Mouse (Mus musculus) myocyte (in vitro differentiated cells): Measurements from ENCODE around the gene 1700006A11Rik. TPM values are rescaled to one million over a fixed set of nuclear protein-coding genes. Genes with fewer than 3 reads are reported as not detected.
"Not testable (repeated sequence)": the region's sequence is repeated elsewhere in the genome, so short reads cannot be mapped to it uniquely, and the experiment has no call there.

Experiments used
- H3K27me3 ChIP-seq: one replicate; pipeline ENCODE4 v1.6.1; 2011; ENCODE audit not compliant: control insufficient read depth, insufficient read depth, insufficient read length
- H3K36me3 ChIP-seq: one replicate; pipeline ENCODE4 v1.6.1; 2011; ENCODE audit not compliant: control insufficient read depth, insufficient read depth
- H3K4me2 ChIP-seq: one replicate; pipeline ENCODE4 v1.6.1; 2011; ENCODE audit warnings: low read depth, control low read depth
- H3K4me3 ChIP-seq: one replicate; pipeline ENCODE4 v1.5.1; 2011; ENCODE audit warnings: mild to moderate bottlenecking, control low read depth, moderate library complexity
- H3K79me2 ChIP-seq: one replicate; pipeline ENCODE4 v1.6.1; 2011; ENCODE audit not compliant: control insufficient read depth, insufficient read depth
- H3ac ChIP-seq: one replicate; pipeline ENCODE4 v1.6.1; 2011; ENCODE audit not compliant: control insufficient read depth, insufficient read length
- CEBPB ChIP-seq: IDR thresholded peaks from 2 replicates; pipeline ENCODE4 v1.6.1; 2011; ENCODE audit warnings: mild to moderate bottlenecking, moderate library complexity; ENCODE audit not compliant: poor library complexity, insufficient read depth, severe bottlenecking
- E2F4 ChIP-seq: IDR thresholded peaks from one replicate; pipeline ENCODE4 v1.6.1; 2011; ENCODE audit warnings: mild to moderate bottlenecking, control low read depth, moderate library complexity; ENCODE audit not compliant: insufficient read depth
- MAX ChIP-seq: IDR thresholded peaks from one replicate; pipeline ENCODE4 v1.6.1; 2011; ENCODE audit warnings: low read depth, mild to moderate bottlenecking, control low read depth
- MYOD1 ChIP-seq, 3 experiments: IDR thresholded peaks; one replicate each; pipeline ENCODE4 v1.6.1; 2011; ENCODE audit warnings: control low read depth in 2 of 3, low read depth in 2 of 3, mild to moderate bottlenecking in 2 of 3, moderate library complexity in 1 of 3; ENCODE audit not compliant: insufficient read length in 2 of 3, control insufficient read depth in 1 of 3
- MYOG ChIP-seq, 3 experiments: IDR thresholded peaks; one replicate each; pipeline ENCODE4 v1.6.1; 2011; ENCODE audit warnings: control low read depth in 2 of 3, low read depth in 2 of 3, mild to moderate bottlenecking in 2 of 3; ENCODE audit not compliant: insufficient read length in 2 of 3, control insufficient read depth in 1 of 3, insufficient read depth in 1 of 3
- POLR2A ChIP-seq: IDR thresholded peaks from one replicate; pipeline ENCODE4 v1.6.1; 2011; ENCODE audit warnings: low read depth, mild to moderate bottlenecking, control low read depth, moderate library complexity; ENCODE audit not compliant: insufficient read length
- POLR2AphosphoS2 ChIP-seq: IDR thresholded peaks from one replicate; pipeline ENCODE4 v1.6.1; 2011; ENCODE audit warnings: low read depth, control low read depth; ENCODE audit not compliant: insufficient read length
- REST ChIP-seq: IDR thresholded peaks from one replicate; pipeline ENCODE4 v1.6.1; 2011; ENCODE audit warnings: mild to moderate bottlenecking, control low read depth, moderate library complexity; ENCODE audit not compliant: insufficient read depth, insufficient read length
- SRF ChIP-seq: IDR thresholded peaks from one replicate; pipeline ENCODE4 v1.6.1; 2011; ENCODE audit warnings: low read depth; ENCODE audit not compliant: control insufficient read depth, insufficient read length
- TCF12 ChIP-seq: IDR thresholded peaks from one replicate; pipeline ENCODE4 v1.6.1; 2011; ENCODE audit warnings: mild to moderate bottlenecking, control low read depth; ENCODE audit not compliant: poor library complexity, insufficient read depth, severe bottlenecking
- TCF3 ChIP-seq: IDR thresholded peaks from one replicate; pipeline ENCODE4 v1.6.1; 2011; ENCODE audit warnings: low read depth, control low read depth; ENCODE audit not compliant: insufficient read length
- USF1 ChIP-seq: IDR thresholded peaks from one replicate; pipeline ENCODE4 v1.6.1; 2011; ENCODE audit warnings: low read depth, mild to moderate bottlenecking, control low read depth, moderate library complexity
- polyA plus RNA-seq: library from polyadenylated mRNA; unstranded; fragments of >200 nt; fragmentation: generic; extraction: Trizol; gene quantifications from one replicate; pipeline ENCODE4 v1.2.1, GENCODE M21; 2012; ENCODE audit warnings: missing spikeins

1700006A11Rik gene
- not detected for polyA plus RNA-seq

DNA sequence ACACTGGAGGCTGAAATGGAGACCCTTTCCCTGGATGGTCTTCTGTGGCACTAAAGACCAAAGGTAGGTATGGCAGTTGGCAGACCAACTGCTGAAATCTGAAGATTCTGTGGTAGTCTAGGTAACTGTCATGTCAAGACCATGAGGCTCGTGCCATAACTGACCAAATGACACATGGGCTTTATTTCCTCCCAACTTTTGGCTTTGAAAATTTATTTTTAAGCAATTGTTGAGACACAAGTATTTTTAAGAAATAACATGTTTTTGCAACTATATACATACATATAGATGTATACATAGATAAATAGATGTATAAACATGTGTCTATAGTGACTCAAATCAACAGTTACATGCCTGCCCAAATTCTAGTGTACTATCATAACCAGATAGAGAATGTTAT, at the start of gene 1700006A11Rik:
1700006A11Rik (minus strand) TSS at position 101 of the 400 bp plus-strand sequence.
- Histone ChIP-seq H3K79me2 (no peaks in the 10 kb centered on the region), H3K4me2 (no peak within 1 kb of the TSS)

DNA sequence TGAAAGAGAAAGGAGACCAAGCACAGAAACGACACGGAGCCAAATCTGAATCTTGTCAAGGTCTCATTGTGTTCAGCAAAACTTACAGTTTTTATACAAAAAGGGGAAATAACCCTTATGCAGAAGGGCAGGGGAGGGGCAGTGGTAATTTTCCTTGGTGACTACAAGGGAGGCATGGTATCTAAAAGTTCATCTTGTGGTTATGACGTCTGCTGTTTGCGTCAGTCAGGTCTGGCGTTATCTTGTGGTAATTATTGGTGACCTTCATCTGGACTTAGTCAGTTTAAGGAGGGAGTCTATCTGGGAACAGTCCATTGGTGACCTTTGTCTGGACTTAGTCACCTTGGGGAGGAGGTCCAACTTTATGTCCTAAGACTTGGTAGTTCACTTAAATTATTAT, 48.5 kb upstream of the 1700006A11Rik start:
- H3ac ChIP-seq, H3K36me3 ChIP-seq, H3K79me2 ChIP-seq, H3K4me3 ChIP-seq, H3K4me2 ChIP-seq, H3K27me3 ChIP-seq: not testable (repeated sequence)

More for the DNA sequence above, at the start of gene 1700006A11Rik:
- no peaks in the 10 kb centered on the region for H3K36me3 ChIP-seq
- H3ac ChIP-seq = no peak within 1 kb of the TSS
- no peak for TF ChIP-seq POLR2AphosphoS2
- no peak within 1 kb of the TSS for H3K4me3 ChIP-seq
- no peaks in the 10 kb centered on the region for H3K27me3 ChIP-seq

GRCm38 (mm10) chr3:124466102-124466730, 40.4 kb upstream of the 1700006A11Rik start:
- Histone ChIP-seq H3K36me3 (no peaks in the 10 kb centered on the region), H3K4me3 (no peak overlapping the region), H3K27me3 (no peaks in the 10 kb centered on the region), H3ac (no peak overlapping the region), H3K4me2 (no peak overlapping the region), H3K79me2 (no peaks in the 10 kb centered on the region)
- TF ChIP-seq MYOG (IDR thresholded peaks at IDR 0.05; ENCODE audit: control insufficient read depth in 1 of 3, insufficient read depth in 1 of 3, insufficient read length in 2 of 3, low read depth in 2 of 3) (no peak), MAX (no peak), SRF (no peak), MYOD1 (IDR thresholded peaks at IDR 0.05; ENCODE audit: control insufficient read depth in 1 of 3, insufficient read length in 2 of 3, low read depth in 2 of 3) (no peak), TCF12 (no peak), USF1 (no peak)

DNA sequence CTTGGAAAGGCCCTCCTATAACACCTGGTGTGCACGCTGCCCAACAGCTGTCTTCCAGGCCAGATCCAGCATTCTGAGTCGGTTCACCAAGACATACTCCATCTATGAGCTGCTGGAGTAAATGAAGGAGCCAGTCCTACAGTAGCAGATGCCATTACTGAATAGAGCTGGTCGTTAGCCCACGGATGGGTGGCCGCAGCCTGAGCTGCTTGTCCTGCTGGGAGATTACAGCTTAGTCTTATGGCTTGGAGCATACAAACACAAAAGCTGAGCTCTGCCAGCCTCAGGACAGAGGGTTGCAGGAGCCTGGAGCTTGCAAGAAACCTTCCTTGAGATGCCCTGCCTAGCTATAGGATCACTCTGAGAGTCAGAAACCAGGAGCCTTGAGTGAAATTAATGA, 33.6 kb downstream of the 1700006A11Rik start:
- Histone ChIP-seq H3K27me3 (no peaks in the 10 kb centered on the region), H3K79me2 (no peaks in the 10 kb centered on the region), H3K4me2 (no peak overlapping the region), H3K4me3 (no peak overlapping the region), H3K36me3 (no peaks in the 10 kb centered on the region), H3ac (no peak overlapping the region)
- TF ChIP-seq POLR2A = no peak
- no peak for TF ChIP-seq MYOD1 (IDR thresholded peaks at IDR 0.05; ENCODE audit: control insufficient read depth in 1 of 3, insufficient read length in 2 of 3, low read depth in 2 of 3)
- no peak for TF ChIP-seq POLR2AphosphoS2
- no peak for TF ChIP-seq MYOG (IDR thresholded peaks at IDR 0.05; ENCODE audit: control insufficient read depth in 1 of 3, insufficient read depth in 1 of 3, insufficient read length in 2 of 3, low read depth in 2 of 3)
- TF ChIP-seq E2F4 = no peak
- no peak for TF ChIP-seq TCF12
- no peak for TF ChIP-seq SRF
- TF ChIP-seq CEBPB = no peak
- no peak for TF ChIP-seq USF1
- no peak for TF ChIP-seq MAX
- no peak for TF ChIP-seq TCF3
- no peak for TF ChIP-seq REST

- TF ChIP-seq TCF3 (no peak), E2F4 (no peak), POLR2A (no peak), CEBPB (no peak), TCF12 (no peak), MYOD1 (IDR thresholded peaks at IDR 0.05; ENCODE audit: control insufficient read depth in 1 of 3, insufficient read length in 2 of 3, low read depth in 2 of 3) (no peak), MYOG (IDR thresholded peaks at IDR 0.05; ENCODE audit: control insufficient read depth in 1 of 3, insufficient read depth in 1 of 3, insufficient read length in 2 of 3, low read depth in 2 of 3) (no peak), USF1 (no peak), POLR2AphosphoS2 (no peak), SRF (no peak), REST (no peak)
- Histone ChIP-seq H3K36me3 (no peaks in the 10 kb centered on the region), H3K4me3 (no peak overlapping the region), H3K79me2 (no peaks in the 10 kb centered on the region), H3K4me2 (no peak overlapping the region), H3K27me3 (no peaks in the 10 kb centered on the region), H3ac (no peak overlapping the region)
These were observed 35.7 kb downstream of the 1700006A11Rik start for GRCm38 (mm10) chr3:124390101-124390500.

- no peak for TF ChIP-seq TCF12
- TF ChIP-seq USF1 = no peak
- no peak for TF ChIP-seq SRF
- TF ChIP-seq TCF3 = no peak
- TF ChIP-seq POLR2A = no peak
- no peak for TF ChIP-seq MAX
- H3K36me3 ChIP-seq = no peaks in the 10 kb centered on the region
- H3K27me3 ChIP-seq = no peaks in the 10 kb centered on the region
- no peak overlapping the region for H3K4me3 ChIP-seq
- H3K4me2 ChIP-seq = no peak overlapping the region
- no peaks in the 10 kb centered on the region for H3K79me2 ChIP-seq
- H3ac ChIP-seq = no peak overlapping the region
These were observed 36.2 kb downstream of the 1700006A11Rik start for GRCm38 (mm10) chr3:124389650-124390049.

DNA sequence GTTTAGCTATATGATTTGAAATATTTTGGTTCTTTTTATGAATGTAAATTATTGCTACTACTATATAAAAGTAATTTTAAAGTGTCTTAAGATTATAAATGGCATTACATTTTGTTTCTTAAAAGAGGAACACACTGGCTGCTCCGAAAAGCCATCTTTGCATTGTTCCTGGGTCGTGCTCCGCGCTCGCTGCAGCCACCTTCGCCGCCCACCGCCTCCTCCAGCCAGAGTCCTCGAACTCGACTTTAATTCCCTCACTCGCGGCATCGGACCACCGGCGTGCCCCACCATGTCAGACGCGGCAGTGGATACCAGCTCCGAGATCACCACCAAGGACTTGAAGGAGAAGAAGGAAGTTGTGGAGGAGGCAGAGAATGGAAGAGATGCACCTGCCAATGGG, 40.5 kb downstream of the 1700006A11Rik start:
- not testable (repeated sequence) for H3K4me2 ChIP-seq, H3K27me3 ChIP-seq, H3ac ChIP-seq

More for the DNA sequence above, 40.5 kb downstream of the 1700006A11Rik start:
- H3K4me3 ChIP-seq, H3K79me2 ChIP-seq, H3K36me3 ChIP-seq: not testable (repeated sequence)
